In the genomic region with DNA sequence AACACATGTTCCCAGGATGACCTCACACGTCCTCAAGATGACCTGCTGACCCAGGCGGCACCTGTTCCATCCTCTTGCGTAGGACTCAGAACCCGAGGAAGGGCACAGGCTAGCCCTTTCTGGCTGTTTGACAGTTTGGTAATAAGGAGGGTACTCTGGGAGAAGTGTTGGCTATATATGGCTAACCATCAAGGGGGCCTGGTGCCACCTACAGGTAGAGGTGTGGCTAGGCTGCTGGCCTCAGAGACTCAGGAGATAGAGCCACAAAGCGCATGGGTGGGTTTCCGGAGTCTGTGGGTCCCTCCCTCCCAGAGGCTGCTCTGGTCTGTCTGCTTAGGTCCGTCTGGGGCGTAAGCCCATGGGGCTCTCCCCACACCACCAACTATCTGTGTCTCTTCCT, we compare ENCODE assay signal across 16 mouse cellular contexts. TPM values are rescaled to one million over a fixed set of nuclear protein-coding genes. Genes with fewer than 3 reads are reported as not detected.
A peak's percentile ranks its signal among the peaks of the same experiment; 100 is the strongest.
DNase-seq lines count a peak whose midpoint lies in the region; ATAC-seq and TF ChIP-seq lines count a peak whose summit lies in the region.
"Had no signal": no experiment of that assay in that cellular context is flagged by ENCODE, and none has a peak within 500 bp of the region (broad histone marks: within the 10 kb centered on the region; RNA-seq: fewer than 3 reads in every experiment).

No protein-coding gene starts in this region.

- TF ChIP-seq CTCF in midbrain, postnatal 0 days (IDR thresholded peaks at IDR 0.05), result 0 out of 2 replicates have a peak, but pooled peaks have one; percentile 13

- 0 out of 2 replicates have a peak, but pooled peaks have one; percentile 2 for ATAC-seq in kidney, embryonic 15.5 days (replicated peaks; ENCODE audit: low FRiP score)
- no peak for ATAC-seq in midbrain, postnatal 0 days (ENCODE audit: low FRiP score)
- ATAC-seq in midbrain, embryonic 15.5 days (replicated peaks), result no peak
- ATAC-seq: forebrain, embryonic 16.5 days; midbrain, embryonic 13.5 days had no signal

- DNase-seq in kidney, postnatal 36 days, result no peak
- DNase-seq in midbrain, postnatal 0 days (ENCODE audit: low spot score), result no peak
- DNase-seq in ES-E14 (ENCODE audit: low read depth, low spot score), result no peak
- DNase-seq in right cerebral cortex, postnatal 14 days, result no peak
- DNase-seq in right cerebral cortex, postnatal 36 days (ENCODE audit: low spot score in 2 of 2), result no peak
- DNase-seq: adrenal gland, adult 2 months; cerebellum, adult 8-10 months; gastrocnemius, postnatal 10 days; kidney, adult 2 months; left cerebral cortex, postnatal 4 days had no signal

- H3K9ac ChIP-seq in kidney, embryonic 15.5 days, result no peak overlapping the region
- H3K9ac ChIP-seq in midbrain, postnatal 0 days (replicated peaks; ENCODE audit: low read length, poor library complexity, severe bottlenecking), result no peak overlapping the region
- no peak overlapping the region for H3K9ac ChIP-seq in midbrain, embryonic 15.5 days
- H3K9ac ChIP-seq in ES-E14 (ENCODE audit: insufficient read depth, low read depth, low read length, poor library complexity, severe bottlenecking), result no peak overlapping the region
- H3K9ac ChIP-seq: heart, embryonic 12.5 days; midbrain, embryonic 13.5 days had no signal

- H3K36me3 ChIP-seq in kidney, embryonic 15.5 days, result no peaks in the 10 kb centered on the region
- no peaks in the 10 kb centered on the region for H3K36me3 ChIP-seq in midbrain, postnatal 0 days (ENCODE audit: insufficient read depth, low read length)
- no peaks in the 10 kb centered on the region for H3K36me3 ChIP-seq in midbrain, embryonic 15.5 days (replicated peaks)
- no peaks in the 10 kb centered on the region for H3K36me3 ChIP-seq in ES-E14 (ENCODE audit: control insufficient read depth, insufficient read depth, low read length, poor library complexity, severe bottlenecking)
- H3K36me3 ChIP-seq: midbrain, embryonic 13.5 days had no signal

- H3K4me3 ChIP-seq in kidney, embryonic 15.5 days (replicated peaks), result no peak overlapping the region
- no peak overlapping the region for H3K4me3 ChIP-seq in midbrain, postnatal 0 days (ENCODE audit: low read depth, low read length)
- no peak overlapping the region for H3K4me3 ChIP-seq in midbrain, embryonic 15.5 days
- peak overlapping the region in 1 of 2 experiments; percentile 11; a peak in 1 of 4 replicates for H3K4me3 ChIP-seq in ES-E14 (ENCODE audit: insufficient read depth in 1 of 2, low read depth in 1 of 2, low read length in 2 of 2, poor library complexity in 1 of 2, severe bottlenecking in 1 of 2)
- H3K4me3 ChIP-seq: heart, embryonic 12.5 days; midbrain, embryonic 13.5 days had no signal

- H3K9me3 ChIP-seq in kidney, embryonic 15.5 days (replicated peaks), result no peaks in the 10 kb centered on the region
- H3K9me3 ChIP-seq in midbrain, postnatal 0 days (ENCODE audit: low read length), result no peaks in the 10 kb centered on the region
- H3K9me3 ChIP-seq in midbrain, embryonic 15.5 days, result no peaks in the 10 kb centered on the region
- no peaks in the 10 kb centered on the region for H3K9me3 ChIP-seq in ES-E14 (ENCODE audit: control insufficient read depth, insufficient read depth, low read depth, low read length)
- H3K9me3 ChIP-seq: heart, embryonic 12.5 days; midbrain, embryonic 13.5 days had no signal

- H3K4me1 ChIP-seq in kidney, embryonic 15.5 days, result peaks cover 88% of the 10 kb centered on the region
- H3K4me1 ChIP-seq in midbrain, postnatal 0 days (ENCODE audit: insufficient read depth, low read length), result no peaks in the 10 kb centered on the region
- H3K4me1 ChIP-seq in midbrain, embryonic 15.5 days, result peaks cover 46% of the 10 kb centered on the region
- peaks cover 23 to 47% of the 10 kb centered on the region in 2 experiments for H3K4me1 ChIP-seq in ES-E14 (ENCODE audit: control insufficient read depth in 2 of 2, insufficient read depth in 2 of 2, low read length in 2 of 2, poor library complexity in 1 of 2)

- in situ Hi-C loops in ES-E14 (cut with MboI; ENCODE audit: low sequenced_read_pairs in 2 of 2, unreplicated experiment in 2 of 2), result no loop called here

- H3K27ac ChIP-seq in kidney, embryonic 15.5 days, result peak overlapping the region; percentile 74; the same call in 1 of the 2 replicates
- no peak overlapping the region for H3K27ac ChIP-seq in midbrain, postnatal 0 days (ENCODE audit: low read depth, low read length)
- H3K27ac ChIP-seq in midbrain, embryonic 15.5 days, result no peak overlapping the region
- H3K27ac ChIP-seq in ES-E14 (ENCODE audit: insufficient read depth, low read depth, low read length, poor library complexity, severe bottlenecking), result peak overlapping the region; percentile 52; the same call in 1 of the 2 replicates

- no peaks in the 10 kb centered on the region for H3K27me3 ChIP-seq in kidney, embryonic 15.5 days
- no peaks in the 10 kb centered on the region for H3K27me3 ChIP-seq in midbrain, postnatal 0 days (ENCODE audit: insufficient read depth, low read length)
- no peaks in the 10 kb centered on the region for H3K27me3 ChIP-seq in midbrain, embryonic 15.5 days (replicated peaks)
- H3K27me3 ChIP-seq: heart, embryonic 12.5 days had no signal

- WGBS in kidney, embryonic 15.5 days, result 73% methylated on average over 8 of the region's 8 CpGs
- WGBS in midbrain, postnatal 0 days, result 76% methylated on average over 8 of the region's 8 CpGs
- WGBS in midbrain, embryonic 15.5 days, result 70% methylated on average over 8 of the region's 8 CpGs

- H3K4me2 ChIP-seq in kidney, embryonic 15.5 days, result no peak overlapping the region
- no peak overlapping the region for H3K4me2 ChIP-seq in midbrain, postnatal 0 days (ENCODE audit: low read depth, low read length, poor library complexity, severe bottlenecking)
- H3K4me2 ChIP-seq in midbrain, embryonic 15.5 days, result no peak overlapping the region
- H3K4me2 ChIP-seq: heart, embryonic 12.5 days; midbrain, embryonic 13.5 days had no signal

TF ChIP-seq in ES-E14, 5 proteins besides CTCF, POLR2A, EP300 and RAD21:
- TF ChIP-seq ZC3H11A (IDR thresholded peaks at IDR 0.05; ENCODE audit: borderline replicate concordance, low read depth, low read length) (no peak), HCFC1 (IDR thresholded peaks at IDR 0.05; ENCODE audit: borderline replicate concordance, insufficient read depth, low read length) (no peak), MAFK (IDR thresholded peaks at IDR 0.05; ENCODE audit: insufficient read depth, low read depth, low read length) (no peak), ZNF384 (IDR thresholded peaks at IDR 0.05; ENCODE audit: low read depth, low read length) (no peak), CHD2 (IDR thresholded peaks at IDR 0.05; ENCODE audit: low read depth, low read length) (no peak)

RNA-seq across cellular contexts. Expression of gene Zbp1, which starts 28.0 kb away (rescaled TPM):
- 0.40 and 0.64 TPM in 2 replicates for polyA plus RNA-seq in kidney, embryonic 15.5 days (2015; fragmentation: Nextera tagmentation; extraction: Ambion mirVana)
- not detected in 2 replicates for total RNA-seq in midbrain, postnatal 0 days (2014; rRNA removed)
- polyA plus RNA-seq in midbrain, postnatal 0 days (2015; fragmentation: Nextera tagmentation; extraction: Ambion mirVana), result 0.38 and 0.57 TPM in 2 replicates
- polyA plus RNA-seq in midbrain, embryonic 15.5 days (2015; fragmentation: Nextera tagmentation; extraction: Ambion mirVana), result 0.22 and 1.1 TPM in 2 replicates
- 0.67 and 1.7 TPM in 2 replicates for total RNA-seq in ES-E14 (2012; rRNA removed)
- total RNA-seq: layer of hippocampus, postnatal 14 days had no signal
- polyA plus RNA-seq: forebrain, embryonic 16.5 days; heart, embryonic 12.5 days had no signal

RNA-seq across cellular contexts. Expression of gene Pmepa1, which starts 29.6 kb away (rescaled TPM):
- polyA plus RNA-seq in kidney, embryonic 15.5 days (2015; fragmentation: Nextera tagmentation; extraction: Ambion mirVana), result 4.0 and 4.5 TPM in 2 replicates
- 6.5 and 12.8 TPM in 2 replicates for total RNA-seq in midbrain, postnatal 0 days (2014; rRNA removed)
- 2.3 TPM in 2 replicates for polyA plus RNA-seq in midbrain, postnatal 0 days (2015; fragmentation: Nextera tagmentation; extraction: Ambion mirVana)
- 4.1 and 4.6 TPM in 2 replicates for polyA plus RNA-seq in midbrain, embryonic 15.5 days (2015; fragmentation: Nextera tagmentation; extraction: Ambion mirVana)
- total RNA-seq in ES-E14 (2012; rRNA removed), result 20.3 and 21.6 TPM in 2 replicates

Comparison
In these comparisons a context has a peak if more than half of its experiments do, and no peak if none do; other contexts are left out.
1. H3K27ac ChIP-seq: peak in kidney, embryonic 15.5 days (single experiment) and ES-E14 (single experiment); none in midbrain, postnatal 0 days (single experiment) and midbrain, embryonic 15.5 days (single experiment).